Mouse (Mus musculus): ENCODE results near the gene Nxn.

DNA sequence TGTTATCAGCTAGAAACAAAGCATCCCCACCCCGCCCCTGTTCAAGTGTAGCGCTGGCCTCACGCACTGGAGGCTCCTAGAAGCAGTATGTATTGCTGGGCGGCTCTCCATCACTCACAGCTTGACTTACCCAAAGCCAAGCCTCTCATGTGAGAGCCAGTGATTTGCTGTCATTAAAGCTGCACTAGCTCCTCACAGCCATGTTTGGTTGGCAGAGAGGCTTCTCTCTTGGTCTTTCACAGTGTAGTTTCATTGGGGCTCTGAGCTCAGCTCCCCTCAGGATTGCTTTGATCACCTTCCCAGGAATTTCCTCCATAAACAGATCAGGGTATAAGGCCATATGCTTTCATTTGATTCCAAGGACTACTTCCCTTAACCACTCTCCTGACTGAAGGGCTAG, 14.3 kb upstream of the Nxn start:
- TF ChIP-seq CTCF (IDR thresholded peaks at IDR 0.05; ENCODE audit: extremely low read depth, insufficient read length, insufficient replicate concordance, low read depth, low read length) (no peak), POLR2A (IDR thresholded peaks at IDR 0.05; ENCODE audit: low read depth, low read length) (no peak)
